Mouse (Mus musculus): ENCODE results near the gene 4930512M02Rik.

DNA sequence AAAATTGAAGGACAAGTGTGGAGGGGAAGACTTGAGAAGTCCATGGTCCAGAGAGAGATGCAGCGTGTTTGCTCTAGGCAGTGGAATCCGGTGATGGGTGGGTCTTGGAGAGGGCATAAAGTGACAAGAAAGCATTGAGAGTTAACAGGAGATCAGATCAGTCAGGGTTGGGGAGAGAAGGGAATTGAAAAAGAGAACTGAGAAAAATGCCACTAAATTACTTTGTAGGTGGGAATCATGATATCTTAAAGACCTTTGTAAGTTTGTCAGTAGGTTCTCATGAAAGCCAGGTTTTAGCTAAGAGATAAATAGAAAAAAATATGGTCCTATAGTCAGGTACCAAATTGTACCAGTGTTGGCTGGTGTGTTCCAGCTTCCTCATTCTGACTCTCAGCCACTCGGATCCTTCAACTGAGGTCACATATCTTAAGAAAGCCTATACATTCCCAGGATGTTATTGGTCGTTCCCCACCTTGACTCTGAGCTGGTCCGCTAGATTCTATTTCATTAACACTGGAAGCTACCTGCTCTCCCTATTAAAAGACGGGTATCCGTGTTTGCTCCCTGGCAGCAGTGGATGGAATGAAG is 68.4 kb downstream of the 4930512M02Rik start:
- no peak for TF ChIP-seq CTCF (IDR thresholded peaks at IDR 0.05; ENCODE audit: low read depth, low read length)
- TF ChIP-seq POLR2AphosphoS5 (IDR thresholded peaks at IDR 0.05; ENCODE audit: insufficient replicate concordance, low read depth, low read length) = no peak
- TF ChIP-seq TAL1 (conservative IDR thresholded peaks at IDR 0.05; ENCODE audit: low read depth, low read length) = no peak
- TF ChIP-seq GATA1 (IDR thresholded peaks at IDR 0.05; ENCODE audit: borderline replicate concordance, low read length) = no peak
- TF ChIP-seq GATA2 (IDR thresholded peaks at IDR 0.05; ENCODE audit: borderline replicate concordance, low read depth, low read length) = no peak

Measured in G1E (cell line).